Mouse (Mus musculus): Measurements from ENCODE around the gene Erbin. TPM values are rescaled to one million over a fixed set of nuclear protein-coding genes. Genes with fewer than 3 reads are reported as not detected.

Gene Erbin
- polyA plus RNA-seq, 1 experiment, result 4.9 TPM

DNA sequence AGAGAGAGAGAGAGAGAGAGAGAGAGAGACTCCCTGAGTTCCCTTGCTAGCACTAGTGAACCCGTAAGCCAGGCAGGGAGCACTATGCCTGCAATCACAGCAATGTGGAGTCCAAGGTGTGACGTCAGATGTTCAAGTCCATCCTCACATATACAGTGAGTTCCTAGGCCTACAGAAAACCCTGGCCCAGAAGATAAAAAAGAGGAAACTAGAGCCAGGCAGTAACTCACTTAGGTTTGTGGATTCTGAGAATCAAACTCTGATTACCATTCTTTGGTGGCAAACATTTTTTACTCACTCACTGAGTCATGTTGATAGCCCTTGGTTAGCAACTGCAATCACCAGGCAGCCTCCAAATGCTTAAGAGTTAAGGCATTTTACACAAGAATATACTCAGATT is 72.7 kb downstream of the Erbin start:
- TF ChIP-seq CTCF (IDR thresholded peaks at IDR 0.05; ENCODE audit: control insufficient read depth, insufficient read depth, insufficient replicate concordance, low read depth, low read length) (no peak), POLR2A (IDR thresholded peaks at IDR 0.05; ENCODE audit: control insufficient read depth, low read depth, low read length) (no peak)
- no peaks in the 10 kb centered on the region for H3K36me3 ChIP-seq (ENCODE audit: control insufficient read depth, insufficient read depth, low read length)
- H3K27me3 ChIP-seq (ENCODE audit: control insufficient read depth, insufficient read depth, low read length), result no peaks in the 10 kb centered on the region
- no peaks in the 10 kb centered on the region for H3K4me1 ChIP-seq (ENCODE audit: control insufficient read depth, insufficient read depth, low read length)
- H3K4me3 ChIP-seq (ENCODE audit: control insufficient read depth, low read depth, low read length), result no peak overlapping the region
- H3K27ac ChIP-seq (ENCODE audit: control insufficient read depth, insufficient read depth, low read depth, low read length), result no peak overlapping the region

DNA sequence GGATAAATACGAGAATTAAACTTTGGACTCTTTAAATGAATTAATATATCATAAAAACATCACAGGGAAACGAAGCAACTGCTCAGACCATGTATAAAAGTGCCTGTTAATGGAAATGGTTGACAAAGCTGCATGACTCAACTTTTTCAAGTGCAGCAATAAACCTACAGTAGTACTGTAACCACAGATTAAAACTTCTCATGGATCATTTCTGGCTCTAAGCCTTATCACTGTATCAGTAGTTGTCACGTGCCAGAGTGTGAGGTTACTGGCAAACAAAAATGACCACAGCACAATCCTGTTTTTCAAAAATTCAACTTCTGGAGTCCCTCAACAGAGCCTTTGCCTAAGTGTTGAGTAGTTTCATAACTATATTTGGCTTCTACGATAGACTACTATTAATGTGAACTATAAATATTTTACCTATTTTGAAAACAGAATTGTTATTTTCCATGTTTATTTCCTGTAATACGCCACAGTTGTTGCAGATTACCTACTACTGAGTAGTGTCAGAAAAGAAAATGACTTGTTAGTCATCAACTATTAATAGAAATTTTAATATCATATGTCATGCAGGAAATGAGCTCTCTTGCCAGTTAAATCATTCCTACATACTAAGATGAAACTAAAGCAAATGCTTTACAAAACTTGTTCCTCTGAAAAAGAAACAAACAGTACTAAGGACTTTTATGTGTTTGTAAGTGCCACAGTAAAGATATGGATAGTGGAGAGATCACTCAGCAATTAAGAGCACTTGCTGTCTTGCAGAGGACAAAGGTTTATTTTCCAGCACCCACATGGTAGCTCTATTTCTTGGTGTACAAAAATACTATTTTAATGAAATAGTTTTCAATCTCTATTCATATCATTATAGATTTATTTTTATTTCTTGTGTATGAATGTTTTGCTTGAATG is 78.8 kb downstream of the Erbin start:
- no peak overlapping the region for H3K4me3 ChIP-seq (ENCODE audit: control insufficient read depth, low read depth, low read length)
- no peak for TF ChIP-seq CTCF (IDR thresholded peaks at IDR 0.05; ENCODE audit: control insufficient read depth, insufficient read depth, insufficient replicate concordance, low read depth, low read length)
- no peak for TF ChIP-seq POLR2A (IDR thresholded peaks at IDR 0.05; ENCODE audit: control insufficient read depth, low read depth, low read length)
- no peak overlapping the region for H3K27ac ChIP-seq (ENCODE audit: control insufficient read depth, insufficient read depth, low read depth, low read length)
- H3K27me3 ChIP-seq (ENCODE audit: control insufficient read depth, insufficient read depth, low read length), result no peaks in the 10 kb centered on the region
- no peaks in the 10 kb centered on the region for H3K4me1 ChIP-seq (ENCODE audit: control insufficient read depth, insufficient read depth, low read length)
- no peaks in the 10 kb centered on the region; the same call in 1 of the 2 replicates for H3K36me3 ChIP-seq (ENCODE audit: control insufficient read depth, insufficient read depth, low read length)

DNA sequence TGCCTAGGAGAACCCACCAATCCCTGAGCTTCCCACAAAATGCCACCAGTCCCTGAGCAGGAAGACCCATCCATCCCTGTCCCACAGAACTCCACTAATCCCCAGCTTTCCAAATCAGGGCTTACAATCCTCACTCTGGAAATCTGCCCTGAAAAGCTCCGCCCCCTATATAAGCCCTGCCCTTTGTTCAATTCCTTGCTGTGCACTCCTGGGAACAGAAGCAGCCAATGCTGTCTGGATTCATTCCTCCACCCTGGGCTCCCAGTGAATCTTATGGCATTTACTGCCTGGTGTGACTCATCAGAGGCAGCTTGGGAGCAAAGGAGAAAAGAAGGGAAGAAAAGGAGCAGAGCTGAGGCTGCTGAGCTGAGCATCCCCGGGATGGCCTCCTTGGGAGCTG is 81.7 kb downstream of the Erbin start:
- H3K27me3 ChIP-seq (ENCODE audit: control insufficient read depth, insufficient read depth, low read length), result no peaks in the 10 kb centered on the region
- no peaks in the 10 kb centered on the region; the same call in 1 of the 2 replicates for H3K36me3 ChIP-seq (ENCODE audit: control insufficient read depth, insufficient read depth, low read length)
- no peak overlapping the region for H3K27ac ChIP-seq (ENCODE audit: control insufficient read depth, insufficient read depth, low read depth, low read length)

DNA sequence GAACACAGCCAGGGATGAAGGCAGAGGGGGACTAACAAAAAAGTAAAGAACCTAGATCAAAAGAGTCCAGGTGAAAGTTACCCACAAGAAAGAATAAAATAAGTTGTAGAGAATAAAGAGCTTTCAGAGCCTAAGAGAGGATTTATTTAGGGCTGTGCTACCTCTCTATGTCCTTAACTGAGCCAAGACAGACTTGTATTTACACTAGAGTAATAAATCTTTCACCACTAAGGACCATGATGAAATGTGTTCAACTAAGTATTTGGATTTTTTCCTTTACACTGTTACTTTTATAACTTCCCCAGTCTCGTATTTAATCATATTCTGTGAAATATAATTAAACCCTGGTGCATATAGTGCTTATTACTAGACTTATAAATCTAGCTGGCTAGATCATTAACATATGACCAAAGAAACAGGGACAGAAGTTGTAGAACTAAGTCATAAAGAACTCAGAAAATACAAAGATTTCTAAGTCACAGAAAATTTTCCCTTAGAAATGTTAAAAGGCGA is 90.6 kb downstream of the Erbin start:
- Histone ChIP-seq H3K27ac (ENCODE audit: control insufficient read depth, insufficient read depth, low read depth, low read length) (no peak overlapping the region), H3K36me3 (ENCODE audit: control insufficient read depth, insufficient read depth, low read length) (peaks cover 2% of the 10 kb centered on the region; the same call in 1 of the 2 replicates), H3K4me1 (ENCODE audit: control insufficient read depth, insufficient read depth, low read length) (no peaks in the 10 kb centered on the region), H3K27me3 (ENCODE audit: control insufficient read depth, insufficient read depth, low read length) (no peaks in the 10 kb centered on the region), H3K4me3 (ENCODE audit: control insufficient read depth, low read depth, low read length) (no peak overlapping the region)
- TF ChIP-seq POLR2A (IDR thresholded peaks at IDR 0.05; ENCODE audit: control insufficient read depth, low read depth, low read length) (no peak), CTCF (IDR thresholded peaks at IDR 0.05; ENCODE audit: control insufficient read depth, insufficient read depth, insufficient replicate concordance, low read depth, low read length) (no peak)

More for the DNA sequence above, 81.7 kb downstream of the Erbin start:
- Histone ChIP-seq H3K4me3 (ENCODE audit: control insufficient read depth, low read depth, low read length) (no peak overlapping the region), H3K4me1 (ENCODE audit: control insufficient read depth, insufficient read depth, low read length) (no peaks in the 10 kb centered on the region)
- TF ChIP-seq POLR2A (IDR thresholded peaks at IDR 0.05; ENCODE audit: control insufficient read depth, low read depth, low read length), result no peak
- no peak for TF ChIP-seq CTCF (IDR thresholded peaks at IDR 0.05; ENCODE audit: control insufficient read depth, insufficient read depth, insufficient replicate concordance, low read depth, low read length)

DNA sequence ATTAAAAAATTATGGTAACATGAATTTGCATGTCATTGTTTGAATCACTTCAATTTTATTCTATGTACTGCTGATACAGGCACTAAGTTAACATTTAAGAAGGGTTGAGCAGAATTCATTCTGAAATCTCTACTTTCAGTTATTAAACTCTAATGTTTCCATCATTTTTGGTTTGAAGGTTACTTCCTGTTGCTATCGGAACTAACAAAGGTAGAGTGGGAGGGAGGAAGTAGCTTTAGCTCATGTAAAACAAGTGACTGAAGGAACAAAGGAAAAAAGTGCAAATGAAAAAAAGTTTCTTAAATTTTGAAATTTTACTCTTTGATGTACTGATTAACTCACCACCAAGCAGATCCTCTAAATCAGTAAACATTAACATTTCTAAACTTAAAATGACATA is 98.0 kb downstream of the Erbin start:
- H3K36me3 ChIP-seq (ENCODE audit: control insufficient read depth, insufficient read depth, low read length), result no peaks in the 10 kb centered on the region
- no peaks in the 10 kb centered on the region for H3K4me1 ChIP-seq (ENCODE audit: control insufficient read depth, insufficient read depth, low read length)
- H3K4me3 ChIP-seq (ENCODE audit: control insufficient read depth, low read depth, low read length), result no peak overlapping the region
- TF ChIP-seq CTCF (IDR thresholded peaks at IDR 0.05; ENCODE audit: control insufficient read depth, insufficient read depth, insufficient replicate concordance, low read depth, low read length), result no peak
- no peak for TF ChIP-seq POLR2A (IDR thresholded peaks at IDR 0.05; ENCODE audit: control insufficient read depth, low read depth, low read length)
- no peak overlapping the region for H3K27ac ChIP-seq (ENCODE audit: control insufficient read depth, insufficient read depth, low read depth, low read length)
- no peaks in the 10 kb centered on the region for H3K27me3 ChIP-seq (ENCODE audit: control insufficient read depth, insufficient read depth, low read length)

DNA sequence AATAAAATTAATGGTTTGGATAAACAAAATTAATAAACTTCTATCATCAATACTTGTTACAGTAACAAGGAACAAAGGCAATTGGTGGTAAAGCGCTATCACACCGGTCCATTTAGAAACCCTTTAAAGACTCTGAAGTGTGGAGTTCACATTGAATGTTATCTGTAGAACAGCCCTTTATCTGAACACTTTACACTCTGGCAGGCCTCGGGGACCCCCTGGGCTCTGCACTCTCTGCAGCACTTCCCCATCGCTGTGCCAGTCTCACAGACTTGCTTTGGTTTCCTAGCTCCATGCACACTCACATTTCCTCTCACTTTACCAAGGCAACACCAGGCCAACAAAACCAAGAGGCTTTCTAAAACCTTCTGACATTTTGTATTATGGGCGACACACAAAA is 100.9 kb downstream of the Erbin start:
- Histone ChIP-seq H3K27ac (ENCODE audit: control insufficient read depth, insufficient read depth, low read depth, low read length) (no peak overlapping the region), H3K36me3 (ENCODE audit: control insufficient read depth, insufficient read depth, low read length) (no peaks in the 10 kb centered on the region), H3K4me1 (ENCODE audit: control insufficient read depth, insufficient read depth, low read length) (no peaks in the 10 kb centered on the region), H3K4me3 (ENCODE audit: control insufficient read depth, low read depth, low read length) (no peak overlapping the region), H3K27me3 (ENCODE audit: control insufficient read depth, insufficient read depth, low read length) (no peaks in the 10 kb centered on the region)
- TF ChIP-seq POLR2A (IDR thresholded peaks at IDR 0.05; ENCODE audit: control insufficient read depth, low read depth, low read length), result no peak
- no peak for TF ChIP-seq CTCF (IDR thresholded peaks at IDR 0.05; ENCODE audit: control insufficient read depth, insufficient read depth, insufficient replicate concordance, low read depth, low read length)

DNA sequence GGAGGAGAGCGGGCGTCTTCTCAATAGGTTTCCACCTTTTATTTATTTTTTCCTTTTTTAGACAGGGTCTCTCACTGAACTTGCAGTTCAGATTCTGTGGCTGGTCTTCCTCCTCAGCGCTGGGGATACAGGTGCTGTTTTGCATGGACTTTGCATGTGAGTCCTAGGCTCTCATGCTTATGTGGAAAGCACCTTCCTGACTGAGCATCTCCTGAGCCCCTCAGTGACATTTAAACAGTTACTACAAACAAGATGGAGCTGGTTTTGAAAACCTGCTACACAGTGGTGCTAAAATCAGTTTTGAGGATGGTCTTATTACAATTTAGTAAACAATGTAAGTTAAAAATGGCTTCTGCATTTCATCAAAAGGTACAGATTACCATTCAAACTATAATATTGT is 102.4 kb downstream of the Erbin start:
- Histone ChIP-seq H3K27ac (ENCODE audit: control insufficient read depth, insufficient read depth, low read depth, low read length) (no peak overlapping the region), H3K4me3 (ENCODE audit: control insufficient read depth, low read depth, low read length) (no peak overlapping the region), H3K4me1 (ENCODE audit: control insufficient read depth, insufficient read depth, low read length) (no peaks in the 10 kb centered on the region), H3K27me3 (ENCODE audit: control insufficient read depth, insufficient read depth, low read length) (no peaks in the 10 kb centered on the region), H3K36me3 (ENCODE audit: control insufficient read depth, insufficient read depth, low read length) (no peaks in the 10 kb centered on the region)
- no peak for TF ChIP-seq POLR2A (IDR thresholded peaks at IDR 0.05; ENCODE audit: control insufficient read depth, low read depth, low read length)
- no peak for TF ChIP-seq CTCF (IDR thresholded peaks at IDR 0.05; ENCODE audit: control insufficient read depth, insufficient read depth, insufficient replicate concordance, low read depth, low read length)

All from testis, adult 2 months (tissue).